Mouse (Mus musculus) lung, adult 18-20 months (tissue): ENCODE results near the gene Arid1b.

Source experiments
- DNase-seq, 2 experiments: peaks; one replicate each; pipeline ENCODE4 v3.0.0; 2022; ENCODE audit warnings: mixed read lengths in 2 of 2

Arid1b gene

GRCm38 (mm10) chr17:5164794-5165193, 170.7 kb downstream of the Arid1b start:
- no peak for DNase-seq

- no peak for DNase-seq
Measured at GRCm38 (mm10) chr17:5165201-5165825, 171.2 kb downstream of the Arid1b start.

GRCm38 (mm10) chr17:5166175-5166574, 172.0 kb downstream of the Arid1b start:
- no peak for DNase-seq

GRCm38 (mm10) chr17:5168046-5168445, 173.9 kb downstream of the Arid1b start:
- DNase-seq: no peak

- DNase-seq: no peak
Measured at GRCm38 (mm10) chr17:5168640-5169039, 174.5 kb downstream of the Arid1b start.

GRCm38 (mm10) chr17:5170321-5170720, 176.2 kb downstream of the Arid1b start:
- no peak for DNase-seq

- no peak for DNase-seq
Measured at GRCm38 (mm10) chr17:5171467-5171866, 177.3 kb downstream of the Arid1b start.

- DNase-seq: no peak
Measured at GRCm38 (mm10) chr17:5174426-5175020, 180.4 kb downstream of the Arid1b start.

- DNase-seq: no peak
Measured at GRCm38 (mm10) chr17:5175535-5175934, 181.4 kb downstream of the Arid1b start.

GRCm38 (mm10) chr17:5176315-5176714, 182.2 kb downstream of the Arid1b start:
- DNase-seq: no peak

GRCm38 (mm10) chr17:5178534-5178933, 184.4 kb downstream of the Arid1b start:
- no peak for DNase-seq

GRCm38 (mm10) chr17:5179004-5179403, 184.9 kb downstream of the Arid1b start:
- DNase-seq: no peak

- DNase-seq: no peak
Measured at GRCm38 (mm10) chr17:5179412-5179811, 185.3 kb downstream of the Arid1b start.

GRCm38 (mm10) chr17:5179925-5180525, 185.9 kb downstream of the Arid1b start:
- no peak for DNase-seq

GRCm38 (mm10) chr17:5180925-5181324, 186.8 kb downstream of the Arid1b start:
- no peak for DNase-seq

GRCm38 (mm10) chr17:5182493-5182892, 188.4 kb downstream of the Arid1b start:
- no peak for DNase-seq

- no peak for DNase-seq
Measured at GRCm38 (mm10) chr17:5185501-5185900, 191.4 kb downstream of the Arid1b start.

GRCm38 (mm10) chr17:5187546-5187945, 193.4 kb downstream of the Arid1b start:
- no peak for DNase-seq

GRCm38 (mm10) chr17:5188400-5188799, 194.3 kb downstream of the Arid1b start:
- DNase-seq: no peak

GRCm38 (mm10) chr17:5189551-5190351, 195.6 kb downstream of the Arid1b start:
- DNase-seq: peak; percentile 97

GRCm38 (mm10) chr17:5190367-5190766, 196.2 kb downstream of the Arid1b start:
- DNase-seq: no peak

- DNase-seq: no peak
Measured at GRCm38 (mm10) chr17:5194157-5194916, 200.2 kb downstream of the Arid1b start.

- DNase-seq: peak in 1 of 2 experiments; percentile 46
Measured at GRCm38 (mm10) chr17:5195397-5195796, 201.3 kb downstream of the Arid1b start.
